Mouse (Mus musculus) forebrain, postnatal 0 days (tissue): Measurements from ENCODE around the gene Lrit2. TPM values are rescaled to one million over a fixed set of nuclear protein-coding genes. Genes with fewer than 3 reads are reported as not detected.
A peak's percentile ranks its signal among the peaks of the same experiment; 100 is the strongest.

Experiments
- ATAC-seq: fragments of 200-750 bp; cut with Nextera tagmentation; 2 replicates; pipeline ENCODE4 v1.8.0; 2017; ENCODE audit warnings: mild to moderate bottlenecking, moderate library complexity
- DNase-seq: peaks from one replicate; pipeline ENCODE4 v3.0.0-alpha.2; 2015
- H3K27ac ChIP-seq: fragments of 300-500 bp; sonication (generic); 2 replicates; pipeline ENCODE4 v1.5.1; 2014; ENCODE audit warnings: low read depth, mild to moderate bottlenecking, antibody characterized with exemption, low read length, moderate library complexity, mixed read lengths
- H3K27me3 ChIP-seq: fragments of 300-500 bp; sonication (generic); 2 replicates; pipeline ENCODE4 v1.6.1; 2014; ENCODE audit warnings: mild to moderate bottlenecking, low read length, mixed read lengths; ENCODE audit not compliant: insufficient read depth
- H3K36me3 ChIP-seq: fragments of 300-500 bp; sonication (generic); 2 replicates; pipeline ENCODE4 v1.6.1; 2014; ENCODE audit warnings: mild to moderate bottlenecking, moderate library complexity; ENCODE audit not compliant: insufficient read depth
- H3K4me1 ChIP-seq: fragments of 300-500 bp; sonication (generic); 2 replicates; pipeline ENCODE4 v1.6.1; 2014; ENCODE audit warnings: antibody characterized with exemption; ENCODE audit not compliant: insufficient read depth
- H3K4me2 ChIP-seq: fragments of 300-500 bp; sonication (generic); 2 replicates; pipeline ENCODE4 v1.6.1; 2014; ENCODE audit warnings: low read depth, mild to moderate bottlenecking, moderate library complexity
- H3K4me3 ChIP-seq: fragments of 300-500 bp; sonication (generic); 2 replicates; pipeline ENCODE4 v1.5.1; 2014; ENCODE audit warnings: low read depth, low read length, mixed read lengths
- H3K9ac ChIP-seq: fragments of 300-500 bp; sonication (generic); 2 replicates; pipeline ENCODE4 v1.6.1; 2014; ENCODE audit warnings: mild to moderate bottlenecking
- H3K9me3 ChIP-seq: fragments of 300-500 bp; sonication (generic); 2 replicates; pipeline ENCODE4 v1.6.1; 2016; ENCODE audit warnings: low read length
- CTCF ChIP-seq: sonication (generic); IDR thresholded peaks from 2 replicates; pipeline ENCODE4 v1.5.1; 2016; ENCODE audit warnings: antibody characterized with exemption, control low read depth, low read depth
- WGBS: fragments of 180-500 bp; shearing (Covaris S2); extraction: QIAGEN DNeasy Blood & Tissue Kit; methylation state at CpG from one replicate; pipeline ENCODE4 v1.1.7; 2014; 5-methylcytosine and 5-hydroxymethylcytosine counted together
- polyA plus RNA-seq: library from polyadenylated mRNA; unstranded; fragments of >200 nt; fragmentation: Nextera tagmentation; extraction: Ambion mirVana; gene quantifications from 2 replicates; pipeline ENCODE4 v1.2.1, GENCODE M21; 2015
- total RNA-seq: library from RNA; depleted of rRNA; stranded (reverse); fragments of >200 nt; gene quantifications from 2 replicates; pipeline ENCODE4 v1.2.3, GENCODE M21; 2014

Gene Lrit2
- total and polyA plus RNA-seq, 2 experiments from 2014 or later, result not detected

- DNase-seq (no peak), ATAC-seq (peak; percentile 73)
- WGBS, result 6% methylated on average over 1 of the region's 1 CpGs
- Histone ChIP-seq H3K27ac (no peak within 1 kb of the TSS), H3K4me2 (no peak within 1 kb of the TSS), H3K9ac (no peak within 1 kb of the TSS), H3K36me3 (no peaks in the 10 kb centered on the region), H3K4me1 (no peaks in the 10 kb centered on the region), H3K27me3 (no peaks in the 10 kb centered on the region), H3K9me3 (no peaks in the 10 kb centered on the region), H3K4me3 (no peak within 1 kb of the TSS)
- no peak for TF ChIP-seq CTCF
Measured at GRCm38 (mm10) chr14:37048914-37049410, 18.8 kb upstream of the Lrit2 start, which contains the start of gene Rgr. Gene Rgr (minus strand): TSS chr14:37048964.

GRCm38 (mm10) chr14:37064849-37065248 lies 2.9 kb upstream of the Lrit2 start:
- 42% methylated on average over 2 of the region's 2 CpGs for WGBS
- no peak for ATAC-seq

DNA sequence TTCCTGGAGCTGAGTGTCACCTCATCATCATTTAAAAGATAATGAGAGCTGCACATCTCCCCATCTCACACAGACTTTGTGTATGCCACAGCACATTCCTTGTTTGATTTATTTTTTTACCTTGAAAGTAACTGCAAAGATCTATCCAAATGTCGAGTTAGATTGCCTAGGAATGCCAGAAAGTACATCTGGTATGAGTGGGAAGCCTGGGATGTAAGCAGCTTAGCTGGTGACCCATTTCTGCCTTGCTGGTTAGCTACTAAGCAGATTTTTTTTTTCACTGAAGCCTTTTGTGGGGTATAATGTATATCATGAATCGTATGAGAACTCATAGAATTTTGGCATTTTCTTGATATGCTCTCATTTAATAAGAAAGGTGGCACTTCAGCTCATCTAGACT lies 1.1 kb upstream of the Lrit2 start:
- Histone ChIP-seq H3K36me3 (no peaks in the 10 kb centered on the region), H3K4me2 (no peak overlapping the region), H3K9ac (no peak overlapping the region), H3K27me3 (no peaks in the 10 kb centered on the region), H3K9me3 (no peaks in the 10 kb centered on the region), H3K4me1 (no peaks in the 10 kb centered on the region), H3K4me3 (no peak overlapping the region), H3K27ac (no peak overlapping the region)
- DNase-seq, result no peak
- 55% methylated on average over 2 of the region's 2 CpGs for WGBS
- TF ChIP-seq CTCF, result no peak
- no peak for ATAC-seq

More at GRCm38 (mm10) chr14:37064849-37065248, 2.9 kb upstream of the Lrit2 start:
- Histone ChIP-seq H3K27me3 (no peaks in the 10 kb centered on the region), H3K36me3 (no peaks in the 10 kb centered on the region), H3K4me1 (no peaks in the 10 kb centered on the region), H3K4me2 (no peak overlapping the region), H3K27ac (no peak overlapping the region), H3K4me3 (no peak overlapping the region), H3K9ac (no peak overlapping the region), H3K9me3 (no peaks in the 10 kb centered on the region)
- DNase-seq, result no peak
- no peak for TF ChIP-seq CTCF

DNA sequence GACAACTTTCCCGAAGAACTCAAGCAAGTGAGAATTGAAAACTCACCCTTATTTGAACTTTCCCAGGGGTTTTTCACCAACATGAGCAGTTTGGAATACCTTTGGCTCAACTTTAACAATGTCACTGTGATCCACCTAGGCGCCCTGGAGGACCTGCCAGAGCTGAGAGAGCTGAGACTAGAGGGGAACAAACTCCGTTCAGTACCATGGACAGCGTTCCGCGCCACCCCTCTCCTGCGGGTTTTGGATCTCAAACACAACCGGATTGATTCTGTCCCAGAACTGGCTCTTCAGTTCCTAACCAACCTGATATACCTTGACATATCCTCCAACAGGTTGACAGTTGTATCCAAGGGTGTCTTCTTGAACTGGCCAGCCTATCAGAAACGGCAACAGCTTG lies 787 bp downstream of the Lrit2 start:
- Histone ChIP-seq H3K36me3 (no peaks in the 10 kb centered on the region), H3K27ac (no peak overlapping the region), H3K4me2 (no peak overlapping the region), H3K4me3 (no peak overlapping the region), H3K9ac (no peak overlapping the region), H3K9me3 (no peaks in the 10 kb centered on the region), H3K4me1 (no peaks in the 10 kb centered on the region), H3K27me3 (no peaks in the 10 kb centered on the region)
- 21% methylated on average over 9 of the region's 9 CpGs for WGBS
- no peak for TF ChIP-seq CTCF
- ATAC-seq, result no peak
- no peak for DNase-seq

- TF ChIP-seq CTCF, result no peak
- H3K9ac ChIP-seq, result no peak overlapping the region
- H3K4me2 ChIP-seq, result no peak overlapping the region
- no peaks in the 10 kb centered on the region for H3K9me3 ChIP-seq
- 81% methylated on average over 1 of the region's 1 CpGs for WGBS
- H3K4me1 ChIP-seq, result no peaks in the 10 kb centered on the region
- no peaks in the 10 kb centered on the region for H3K36me3 ChIP-seq
- no peak overlapping the region for H3K4me3 ChIP-seq
- no peaks in the 10 kb centered on the region for H3K27me3 ChIP-seq
- DNase-seq, result no peak
- no peak for ATAC-seq
- no peak overlapping the region for H3K27ac ChIP-seq
Measured at GRCm38 (mm10) chr14:37080724-37081123, 13.0 kb downstream of the Lrit2 start.

DNA sequence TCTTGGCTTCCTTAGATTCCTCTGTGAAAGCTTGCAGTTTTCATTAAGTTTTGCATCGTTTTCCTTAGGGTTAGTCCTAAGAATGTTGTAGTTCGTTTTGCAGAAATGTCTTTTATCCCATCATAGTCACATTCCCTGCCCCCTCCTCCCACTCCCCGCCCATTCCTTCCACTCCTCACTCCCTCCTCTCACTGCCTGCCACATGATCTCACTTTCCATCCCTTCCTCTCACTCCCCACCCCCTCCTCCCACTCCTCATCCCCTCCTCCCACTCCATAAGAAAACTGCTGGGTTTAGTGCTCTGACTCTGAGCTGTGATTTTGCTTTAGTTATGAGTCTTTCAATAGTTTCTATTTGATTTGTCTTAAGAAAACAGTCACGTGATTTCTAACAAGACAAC lies 16.0 kb downstream of the Lrit2 start:
- no peak for TF ChIP-seq CTCF
- Histone ChIP-seq H3K4me2 (no peak overlapping the region), H3K27me3 (no peaks in the 10 kb centered on the region), H3K36me3 (no peaks in the 10 kb centered on the region), H3K27ac (no peak overlapping the region), H3K9ac (no peak overlapping the region), H3K4me1 (no peaks in the 10 kb centered on the region), H3K9me3 (no peaks in the 10 kb centered on the region), H3K4me3 (no peak overlapping the region)
- DNase-seq, result no peak
- 18% methylated on average over 4 of the region's 4 CpGs for WGBS
- no peak for ATAC-seq

GRCm38 (mm10) chr14:37094436-37094835 lies 26.7 kb downstream of the Lrit2 start:
- no peak overlapping the region for H3K27ac ChIP-seq
- 0 out of 2 replicates have a peak, but pooled peaks cover 2% of the 10 kb centered on the region for H3K4me1 ChIP-seq
- H3K4me2 ChIP-seq, result no peak overlapping the region
- H3K4me3 ChIP-seq, result no peak overlapping the region
- DNase-seq (no peak), ATAC-seq (no peak)
- 55% methylated on average over 6 of the region's 6 CpGs for WGBS
- no peaks in the 10 kb centered on the region for H3K36me3 ChIP-seq
- no peak for TF ChIP-seq CTCF
- no peak overlapping the region for H3K9ac ChIP-seq
- no peaks in the 10 kb centered on the region for H3K27me3 ChIP-seq
- no peaks in the 10 kb centered on the region for H3K9me3 ChIP-seq
